Comparison of ENCODE assay signal across 20 mouse cellular contexts in genomic region chr3:129309926-129310325, GRCm38 (mm10). TPM values are rescaled to one million over a fixed set of nuclear protein-coding genes. Genes with fewer than 3 reads are reported as not detected.
DNase-seq lines count a peak whose midpoint lies in the region; ATAC-seq and TF ChIP-seq lines count a peak whose summit lies in the region.
"Had no signal": no experiment of that assay in that cellular context is flagged by ENCODE, and none has a peak within 500 bp of the region (broad histone marks: within the 10 kb centered on the region; RNA-seq: fewer than 3 reads in every experiment).

No protein-coding gene starts in this region.

- H3K4me1 ChIP-seq in kidney, postnatal 0 days (replicated peaks; ENCODE audit: insufficient read depth, low read length): no peaks in the 10 kb centered on the region
- peaks cover 20% of the 10 kb centered on the region for H3K4me1 ChIP-seq in kidney, embryonic 15.5 days
- H3K4me1 ChIP-seq in hindbrain, embryonic 14.5 days (replicated peaks; ENCODE audit: control insufficient read depth, insufficient read depth, low read length): no peaks in the 10 kb centered on the region
- H3K4me1 ChIP-seq: embryonic facial prominence, embryonic 12.5 days; forebrain, embryonic 13.5 days; forebrain, embryonic 15.5 days had no signal

- no peaks in the 10 kb centered on the region for H3K9me3 ChIP-seq in kidney, postnatal 0 days (replicated peaks; ENCODE audit: low read length)
- no peaks in the 10 kb centered on the region for H3K9me3 ChIP-seq in kidney, embryonic 15.5 days (replicated peaks)
- H3K9me3 ChIP-seq in hindbrain, embryonic 14.5 days (ENCODE audit: control insufficient read depth, low read length): no peaks in the 10 kb centered on the region
- H3K9me3 ChIP-seq: embryonic facial prominence, embryonic 10.5 days; embryonic facial prominence, embryonic 12.5 days; forebrain, embryonic 13.5 days; forebrain, embryonic 15.5 days had no signal

- no peak for TF ChIP-seq CTCF in gastrocnemius, adult 2 months (IDR thresholded peaks at IDR 0.05)
- no peak for TF ChIP-seq CTCF in kidney, postnatal 0 days (IDR thresholded peaks at IDR 0.05; ENCODE audit: low read depth)

- H3K9ac ChIP-seq in kidney, postnatal 0 days (ENCODE audit: low read depth, low read length): no peak overlapping the region
- H3K9ac ChIP-seq in kidney, embryonic 15.5 days: no peak overlapping the region
- H3K9ac ChIP-seq in hindbrain, embryonic 14.5 days: no peak overlapping the region
- H3K9ac ChIP-seq: embryonic facial prominence, embryonic 12.5 days; forebrain, embryonic 13.5 days; forebrain, embryonic 15.5 days had no signal

- peak overlapping the region; percentile 40; the same call in 1 of the 2 replicates for H3K27ac ChIP-seq in gastrocnemius, adult 2 months
- no peak overlapping the region for H3K27ac ChIP-seq in kidney, postnatal 0 days
- H3K27ac ChIP-seq in kidney, embryonic 15.5 days: no peak overlapping the region
- H3K27ac ChIP-seq in hindbrain, embryonic 14.5 days: no peak overlapping the region
- H3K27ac ChIP-seq: embryonic facial prominence, embryonic 10.5 days; embryonic facial prominence, embryonic 12.5 days; forebrain, embryonic 13.5 days; forebrain, embryonic 15.5 days had no signal

- no peaks in the 10 kb centered on the region for H3K36me3 ChIP-seq in kidney, postnatal 0 days (ENCODE audit: insufficient read depth, low read length)
- peaks cover 10% of the 10 kb centered on the region; the same call in 1 of the 2 replicates for H3K36me3 ChIP-seq in kidney, embryonic 15.5 days
- H3K36me3 ChIP-seq in hindbrain, embryonic 14.5 days (replicated peaks; ENCODE audit: control insufficient read depth, insufficient read depth): no peaks in the 10 kb centered on the region
- H3K36me3 ChIP-seq: embryonic facial prominence, embryonic 10.5 days; embryonic facial prominence, embryonic 12.5 days; forebrain, embryonic 15.5 days had no signal

- WGBS in kidney, postnatal 0 days: 22% methylated on average over 5 of the region's 5 CpGs
- WGBS in kidney, embryonic 15.5 days: 20% methylated on average over 5 of the region's 5 CpGs
- 76% methylated on average over 5 of the region's 5 CpGs for WGBS in hindbrain, embryonic 14.5 days

- H3K27me3 ChIP-seq in kidney, postnatal 0 days (ENCODE audit: insufficient read depth, low read length): no peaks in the 10 kb centered on the region
- no peaks in the 10 kb centered on the region for H3K27me3 ChIP-seq in kidney, embryonic 15.5 days
- H3K27me3 ChIP-seq in hindbrain, embryonic 14.5 days (ENCODE audit: control insufficient read depth, insufficient read depth, low read length): no peaks in the 10 kb centered on the region
- H3K27me3 ChIP-seq: embryonic facial prominence, embryonic 12.5 days; forebrain, embryonic 13.5 days; forebrain, embryonic 15.5 days had no signal

- ATAC-seq in kidney, postnatal 0 days (replicated peaks; ENCODE audit: low FRiP score, low read depth): no peak
- ATAC-seq in kidney, embryonic 15.5 days (replicated peaks; ENCODE audit: low FRiP score): no peak
- no peak for ATAC-seq in hindbrain, embryonic 14.5 days (ENCODE audit: low FRiP score)
- ATAC-seq: forebrain, embryonic 13.5 days; forebrain, embryonic 15.5 days had no signal

- H3K4me2 ChIP-seq in kidney, postnatal 0 days (ENCODE audit: low read length): 0 out of 2 replicates have a peak overlapping the region, but pooled peaks have one; percentile 13
- no peak overlapping the region; the same call in 1 of the 2 replicates for H3K4me2 ChIP-seq in kidney, embryonic 15.5 days
- H3K4me2 ChIP-seq in hindbrain, embryonic 14.5 days (replicated peaks): no peak overlapping the region
- H3K4me2 ChIP-seq: embryonic facial prominence, embryonic 12.5 days; forebrain, embryonic 13.5 days; forebrain, embryonic 15.5 days had no signal

- intact Hi-C loops in gastrocnemius, adult 2 months (cut with DNase I): no loop called here

- H3K4me3 ChIP-seq in gastrocnemius, adult 2 months: no peak overlapping the region
- H3K4me3 ChIP-seq in kidney, postnatal 0 days (replicated peaks; ENCODE audit: low read depth, low read length): no peak overlapping the region
- H3K4me3 ChIP-seq in kidney, embryonic 15.5 days (replicated peaks): no peak overlapping the region
- H3K4me3 ChIP-seq in hindbrain, embryonic 14.5 days (replicated peaks; ENCODE audit: low read length): no peak overlapping the region
- H3K4me3 ChIP-seq: embryonic facial prominence, embryonic 10.5 days; embryonic facial prominence, embryonic 12.5 days; forebrain, embryonic 13.5 days; forebrain, embryonic 15.5 days had no signal

- DNase-seq in gastrocnemius, adult 2 months: no peak
- no peak for DNase-seq in gastrocnemius, adult 8-10 months (ENCODE audit: low spot score in 2 of 2)
- DNase-seq in kidney, postnatal 0 days (ENCODE audit: low spot score): peak; percentile 81
- peak; percentile 5 for DNase-seq in brain, adult 2 months (ENCODE audit: low read depth, low spot score)
- no peak for DNase-seq in hindbrain, embryonic 14.5 days (ENCODE audit: low spot score)
- DNase-seq: adrenal gland, adult 2 months; adrenal gland, postnatal 10 days; adrenal gland, postnatal 25 days; cerebellum, adult 11-12 months; cerebellum, adult 2 months; cerebellum, adult 9-10 months; cerebellum, postnatal 10 days; cerebellum, postnatal 25 days had no signal

RNA-seq across cellular contexts. Expression of gene Enpep, which starts 22.6 kb away (rescaled TPM):
- total RNA-seq in gastrocnemius, adult 2 months (2021): 1 to 10 TPM; 1.7 to 3.2 TPM
- total RNA-seq in gastrocnemius, adult 8-10 months (2022): 1 to 10 TPM in 3 of 4 experiments, under 1 TPM in 1; 0.77 to 2.9 (median 1.6) TPM
- polyA plus RNA-seq in kidney, postnatal 0 days (2015; fragmentation: Nextera tagmentation; extraction: Ambion mirVana): 108 and 117 TPM in 2 replicates
- 82.5 and 82.7 TPM in 2 replicates for polyA plus RNA-seq in kidney, embryonic 15.5 days (2015; fragmentation: Nextera tagmentation; extraction: Ambion mirVana)
- polyA plus RNA-seq in hindbrain, embryonic 14.5 days (2014; fragmentation: Nextera tagmentation; extraction: Ambion mirVana): 3.0 and 3.1 TPM in 2 replicates
- total RNA-seq: MEL had no signal
- polyA plus RNA-seq: C2C12 had no signal

Comparison
In these comparisons a context has a peak if more than half of its experiments do, and no peak if none do; other contexts are left out.
1. DNase-seq: peak in kidney, postnatal 0 days (single experiment) and brain, adult 2 months (single experiment); none in gastrocnemius, adult 2 months (single experiment), gastrocnemius, adult 8-10 months (0 of 2) and hindbrain, embryonic 14.5 days (single experiment).
2. RNA of gene Enpep, which starts 22.6 kb away (polyA plus RNA-seq): 108 to 117 TPM in kidney, postnatal 0 days and 82.5 to 82.7 TPM in kidney, embryonic 15.5 days; 3.0 to 3.1 TPM in hindbrain, embryonic 14.5 days; every median in the first group is over 10 times any median in the second.